Mouse (Mus musculus): ENCODE data around the gene Oxsr1.
"Not testable (repeated sequence)": the region's sequence is repeated elsewhere in the genome, so short reads cannot be mapped to it uniquely, and the experiment has no call there.

Gene Oxsr1

DNA sequence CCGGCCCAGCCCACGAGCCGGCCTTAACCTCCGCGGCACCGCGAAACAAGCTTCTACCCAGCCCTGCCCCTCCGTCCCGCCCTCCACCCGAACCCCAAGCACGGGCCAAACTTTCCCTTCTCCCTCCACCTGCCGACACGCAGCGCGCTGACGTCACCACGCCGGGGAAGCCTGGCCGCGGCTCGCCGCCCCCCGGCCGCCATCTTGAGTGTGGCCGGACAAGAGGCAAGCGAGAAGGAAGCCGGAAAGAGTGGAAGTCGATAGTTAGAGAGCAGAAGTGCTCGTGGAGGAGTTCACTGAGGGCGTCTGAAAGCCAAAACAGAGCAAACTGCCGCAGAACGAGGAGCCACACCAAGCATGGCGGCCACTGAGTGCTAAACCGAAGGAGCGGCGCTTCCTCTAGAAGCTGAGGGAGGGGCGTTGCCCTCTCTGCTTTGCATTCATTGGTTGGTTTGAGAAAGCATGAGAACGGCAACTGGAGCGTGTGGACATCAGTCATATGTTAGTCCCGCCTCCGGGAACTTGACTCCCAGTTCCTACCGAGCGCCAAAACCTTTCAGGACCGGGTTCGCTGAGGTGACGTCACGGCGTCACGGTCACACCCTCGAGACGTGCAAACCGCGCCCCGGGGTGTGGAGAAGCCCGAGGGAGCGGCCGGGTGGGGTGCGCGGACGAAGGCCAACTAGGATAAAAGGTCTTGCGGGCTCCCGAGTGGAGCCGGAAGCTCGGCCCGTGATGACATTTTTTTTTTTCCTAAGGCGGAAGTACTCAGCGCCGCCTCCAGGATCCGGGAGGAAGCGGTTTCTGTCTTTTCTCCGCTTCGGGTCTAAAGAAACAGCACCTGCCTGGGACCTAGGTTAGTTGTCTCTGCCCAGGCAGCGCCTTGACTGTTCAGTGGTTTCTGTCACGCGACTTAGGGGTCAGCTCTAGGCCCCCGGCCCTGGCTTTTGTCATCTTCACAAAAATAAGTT is at the start of gene Oxsr1:
Gene Oxsr1 (minus strand): TSS at position 139 of the 971 bp plus-strand sequence.
- DNase-seq (ENCODE audit: low spot score in 2 of 2), result peak; percentile 90 to 96

DNA sequence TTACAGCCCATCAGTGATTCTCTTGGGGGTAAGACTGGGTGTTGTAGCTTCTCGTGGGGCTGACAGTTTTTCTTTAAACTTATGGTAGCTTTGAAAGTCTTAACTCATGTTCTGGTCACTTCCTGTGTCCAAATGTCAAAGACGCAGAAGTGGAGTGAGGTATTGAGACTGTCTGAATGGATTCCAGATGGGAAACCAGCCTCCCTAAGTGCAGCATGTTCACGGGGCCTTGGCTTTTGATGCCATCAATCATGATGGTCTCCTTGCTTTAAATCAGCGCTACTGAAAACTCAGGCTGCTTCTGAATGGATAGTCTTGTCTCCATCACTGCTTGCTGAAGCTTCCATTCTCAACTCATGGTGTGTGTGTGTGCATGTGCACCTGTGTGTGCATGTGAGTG is 49.0 kb upstream of the Oxsr1 start:
- no peak for DNase-seq (ENCODE audit: low spot score in 2 of 2)

DNA sequence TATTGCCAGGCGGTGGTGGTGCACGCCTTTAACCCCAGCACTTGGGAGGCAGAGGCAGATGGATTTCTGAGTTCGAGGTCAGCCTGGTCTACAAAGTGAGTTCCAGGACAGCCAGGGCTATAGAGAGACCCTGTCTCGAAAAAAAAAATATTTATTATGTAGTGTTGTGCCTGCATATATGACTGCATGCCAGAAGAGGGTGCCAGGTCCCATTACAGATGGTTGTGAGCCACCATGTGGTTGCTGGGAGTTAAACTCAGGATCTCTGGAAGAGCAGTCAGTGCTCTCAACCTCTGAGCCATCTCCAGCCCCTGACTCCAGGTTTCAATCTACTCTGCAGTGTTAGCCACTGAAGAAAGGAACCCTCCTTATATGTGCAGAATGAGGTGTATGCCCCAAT is 48.5 kb upstream of the Oxsr1 start:
- DNase-seq (ENCODE audit: low spot score in 2 of 2), result not testable (repeated sequence)

DNA sequence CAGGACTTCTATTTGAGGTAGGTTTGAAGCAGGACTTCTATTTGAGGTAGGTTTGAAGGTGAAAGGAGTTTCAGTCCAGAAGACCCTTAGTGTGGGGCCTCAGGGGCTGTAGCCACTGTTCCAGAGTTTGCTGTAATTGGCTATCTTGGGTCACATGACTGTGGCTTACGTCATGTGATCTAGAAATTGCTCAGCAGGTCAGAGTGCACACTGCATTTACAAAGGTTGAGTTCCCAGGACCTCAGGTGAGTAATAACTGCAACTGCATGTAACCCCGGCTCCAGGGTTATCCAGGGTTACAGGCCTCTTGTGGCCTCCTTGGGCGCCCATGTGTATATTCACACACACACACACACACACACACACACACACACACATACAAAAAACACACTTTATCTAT is 46.1 kb upstream of the Oxsr1 start:
- DNase-seq (ENCODE audit: low spot score in 2 of 2), result no peak

DNA sequence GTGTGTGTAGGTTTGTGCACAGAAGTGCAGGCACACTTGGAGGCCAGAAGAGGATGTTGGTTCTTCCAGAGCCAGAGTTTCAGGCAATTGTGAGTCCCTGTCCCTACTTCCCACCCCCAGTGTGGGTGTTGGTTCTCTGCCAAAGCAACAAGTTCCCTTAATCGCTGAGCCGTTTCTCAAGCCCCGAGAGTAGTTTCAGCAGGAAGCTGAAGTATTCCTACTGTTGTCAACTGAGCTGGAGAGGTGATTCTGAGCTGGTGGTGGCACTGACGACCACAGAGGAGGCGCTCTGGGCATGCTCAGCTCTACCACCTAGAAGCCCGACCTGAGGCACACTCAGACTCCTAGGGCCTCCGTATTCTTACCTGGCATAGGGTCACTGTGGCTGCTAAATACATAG is 43.1 kb upstream of the Oxsr1 start, which contains the start of gene Slc22a14:
Gene Slc22a14 (minus strand): TSS at position 270 of the 400 bp plus-strand sequence.
- no peak for DNase-seq (ENCODE audit: low spot score in 2 of 2)

DNA sequence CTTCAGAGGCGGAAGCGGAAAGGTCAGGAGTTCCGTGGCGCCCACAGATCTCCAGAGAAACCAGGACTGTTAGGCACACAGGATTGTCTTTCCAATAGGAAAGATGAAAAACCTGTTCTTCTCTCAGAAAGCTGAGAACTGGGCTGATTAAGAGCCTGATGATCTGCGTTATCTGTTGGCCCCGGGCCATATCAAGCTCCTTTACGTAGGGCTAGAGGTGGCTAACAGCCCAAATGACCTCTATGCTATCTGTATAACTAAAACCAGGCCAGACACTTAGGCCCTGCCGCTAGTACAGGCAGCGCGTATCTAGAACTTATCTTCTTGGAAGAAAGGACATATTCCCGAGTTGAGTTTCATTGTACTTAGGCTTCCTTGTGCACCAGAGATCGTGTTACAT is 41.0 kb upstream of the Oxsr1 start:
- no peak for DNase-seq (ENCODE audit: low spot score in 2 of 2)

DNA sequence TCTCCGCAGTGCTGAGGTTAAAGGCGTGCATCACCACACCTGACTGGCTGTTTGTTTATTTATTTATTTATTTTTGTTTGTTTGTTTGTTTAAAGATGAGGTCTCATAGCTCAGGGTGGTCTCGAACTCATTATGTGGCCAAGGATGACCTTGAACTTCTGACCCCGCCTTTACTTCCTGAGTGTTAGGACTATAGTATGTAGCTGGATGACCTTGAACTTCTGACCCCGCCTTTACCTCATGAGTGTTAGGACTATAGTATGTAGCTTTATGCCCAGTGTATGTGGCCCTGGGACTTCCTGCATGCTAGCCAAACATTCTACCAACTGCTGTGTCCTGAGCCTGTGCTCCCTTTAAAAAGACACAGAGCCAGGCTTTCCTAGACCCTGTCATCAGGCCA is 39.2 kb upstream of the Oxsr1 start:
- no peak for DNase-seq (ENCODE audit: low spot score in 2 of 2)

DNA sequence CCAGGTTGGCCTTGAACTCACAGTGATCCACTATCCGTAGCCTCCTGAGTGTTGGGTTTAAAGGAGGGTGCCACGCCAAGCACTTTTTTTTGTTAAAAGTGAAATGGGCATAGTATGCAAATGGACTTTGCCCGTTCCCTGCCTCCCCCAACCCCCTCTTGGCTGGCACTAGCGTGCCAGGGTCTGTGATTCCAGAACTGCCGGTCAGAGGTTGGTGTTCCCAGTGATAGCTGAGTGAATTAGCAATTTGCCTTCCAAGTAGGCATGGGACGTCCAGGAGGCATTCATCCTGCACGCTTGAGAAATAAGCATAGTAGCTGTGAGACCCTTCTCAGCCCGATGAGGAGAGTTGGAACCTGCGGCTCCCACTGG is 35.8 kb upstream of the Oxsr1 start:
- DNase-seq (ENCODE audit: low spot score in 2 of 2), result no peak

DNA sequence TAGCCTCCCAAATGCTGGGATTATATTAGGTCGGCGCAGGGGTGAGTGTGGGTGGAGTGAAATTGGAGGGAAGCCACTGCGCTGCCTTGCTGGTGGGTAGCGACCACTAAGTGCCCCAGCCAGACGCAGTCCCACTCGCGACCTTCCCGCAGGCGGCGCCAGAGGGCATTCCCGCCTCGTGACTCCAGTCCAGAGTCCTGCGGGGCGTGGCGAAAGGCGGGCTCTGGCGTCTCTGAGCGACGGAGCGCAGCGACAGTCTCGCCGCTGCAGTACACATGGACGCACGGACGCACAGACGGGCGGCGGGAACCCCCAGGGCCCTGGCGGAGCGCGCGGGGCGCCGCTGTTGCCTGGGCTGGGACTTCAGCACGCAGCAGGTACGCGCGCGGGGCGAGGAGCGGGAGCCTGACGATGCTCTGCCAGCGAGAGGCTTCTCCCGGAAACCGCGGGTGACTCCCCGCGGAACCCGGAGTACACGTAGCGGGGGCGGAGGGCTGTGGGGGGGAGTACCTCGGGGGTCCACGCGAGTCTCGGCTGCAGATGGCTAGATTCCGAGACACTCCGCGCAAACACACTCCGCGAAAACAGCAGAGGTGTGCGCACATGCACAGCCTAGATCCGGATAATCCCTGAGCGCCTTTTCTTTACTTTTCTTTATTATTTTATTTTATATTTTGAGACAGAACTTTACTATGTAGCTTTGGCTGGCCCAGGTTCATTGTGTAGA is 35.3 kb upstream of the Oxsr1 start, which contains the start of gene Xylb:
Gene Xylb (plus strand): TSS at position 51 of the 727 bp plus-strand sequence.
- DNase-seq (ENCODE audit: low spot score in 2 of 2), result peak; percentile 80 to 94

DNA sequence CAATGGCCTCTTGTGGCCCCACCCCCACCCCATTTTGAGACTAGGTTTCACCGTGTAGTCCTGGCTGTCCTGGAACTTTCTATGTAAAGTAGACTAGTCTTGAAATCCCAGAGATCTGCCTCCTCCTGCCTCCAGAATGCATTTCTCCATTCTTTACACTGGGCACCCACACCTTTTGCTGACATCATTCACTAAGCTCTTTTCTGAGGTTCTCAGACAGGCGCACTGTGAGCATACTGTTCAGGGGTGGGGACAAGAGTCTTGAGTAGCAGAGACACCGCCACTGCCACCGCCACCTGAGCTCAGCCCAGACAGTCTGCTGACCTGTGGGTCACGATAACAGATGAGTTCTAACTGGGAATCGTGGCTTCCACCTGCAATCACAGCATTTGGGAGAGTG is 33.7 kb upstream of the Oxsr1 start:
- no peak for DNase-seq (ENCODE audit: low spot score in 2 of 2)

DNA sequence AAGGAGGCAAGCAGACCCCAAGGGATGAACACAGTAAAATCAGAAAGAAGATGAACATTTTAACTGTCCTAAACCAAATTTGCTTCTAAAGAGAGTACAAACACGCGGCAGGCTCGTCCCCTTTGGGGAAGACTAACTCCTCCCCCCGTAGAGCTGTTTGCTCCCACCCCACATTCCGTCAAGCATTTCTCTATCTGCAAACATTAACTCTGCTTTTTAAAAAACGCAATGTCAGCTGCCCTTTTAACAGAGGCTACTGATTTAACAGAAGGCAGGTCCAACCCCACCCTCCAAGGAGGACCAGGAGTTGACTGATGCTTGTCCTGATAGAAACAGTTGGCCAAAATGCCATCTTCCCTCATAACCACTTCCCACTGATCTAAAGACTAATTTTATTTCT is 31.7 kb upstream of the Oxsr1 start:
- DNase-seq (ENCODE audit: low spot score in 2 of 2), result no peak

DNA sequence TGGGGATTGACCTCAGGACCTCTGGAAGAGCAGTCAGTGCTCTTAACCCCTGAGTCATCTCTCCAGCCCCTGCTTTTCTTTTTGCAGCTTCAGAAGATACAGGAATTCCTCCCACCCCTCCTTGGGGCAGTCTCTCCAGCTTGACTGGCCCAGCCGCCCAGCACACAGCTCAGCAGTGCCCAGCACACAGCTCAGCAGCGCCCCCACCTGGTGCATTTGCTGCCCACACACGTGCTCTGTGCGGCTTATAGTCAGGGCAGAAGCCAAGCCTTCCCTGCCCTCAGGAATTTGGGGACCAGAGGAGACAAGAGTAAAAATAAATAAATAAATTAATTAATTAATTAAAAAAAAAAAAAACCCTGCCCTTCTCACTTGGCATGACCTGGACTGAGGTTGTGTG is 29.8 kb upstream of the Oxsr1 start:
- peak; percentile 69 to 80 for DNase-seq (ENCODE audit: low spot score in 2 of 2)

DNA sequence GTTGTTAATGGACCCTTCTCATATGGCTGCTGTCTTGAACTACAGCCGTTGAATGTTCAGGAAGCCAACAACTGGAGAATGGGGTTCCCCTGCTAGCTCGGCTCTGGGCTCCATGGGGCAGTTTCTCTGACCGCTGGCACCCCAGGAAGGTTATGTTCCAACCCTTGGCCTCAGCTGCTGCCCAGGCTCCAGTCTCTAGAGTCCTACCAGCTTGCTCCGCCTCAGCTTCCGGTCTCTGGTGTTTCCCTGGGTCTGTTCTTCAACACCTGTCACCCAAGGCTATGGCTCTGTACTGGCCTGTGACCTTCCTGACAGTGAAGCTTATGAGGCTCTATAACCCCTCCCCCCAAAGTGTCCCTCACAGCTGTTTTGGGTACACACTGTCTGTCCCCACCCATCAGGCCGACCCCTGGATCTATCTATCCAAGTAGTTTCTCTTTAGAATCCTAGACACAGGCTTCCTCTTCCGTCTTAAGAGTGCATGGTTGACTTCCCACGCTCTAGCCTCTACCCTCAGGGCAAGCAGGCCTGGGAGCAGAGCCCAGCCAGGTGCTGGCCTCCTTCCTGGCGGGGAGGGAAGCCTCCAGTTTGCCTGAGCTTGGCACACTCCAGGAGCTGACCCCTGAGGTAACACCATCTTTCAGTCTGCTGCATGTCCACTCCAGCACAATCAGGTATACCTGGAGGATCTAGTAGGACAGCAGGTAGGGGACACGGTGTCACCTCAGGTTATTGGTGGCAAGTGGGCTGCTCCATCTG is 28.9 kb upstream of the Oxsr1 start:
- DNase-seq (ENCODE audit: low spot score in 2 of 2), result no peak

DNA sequence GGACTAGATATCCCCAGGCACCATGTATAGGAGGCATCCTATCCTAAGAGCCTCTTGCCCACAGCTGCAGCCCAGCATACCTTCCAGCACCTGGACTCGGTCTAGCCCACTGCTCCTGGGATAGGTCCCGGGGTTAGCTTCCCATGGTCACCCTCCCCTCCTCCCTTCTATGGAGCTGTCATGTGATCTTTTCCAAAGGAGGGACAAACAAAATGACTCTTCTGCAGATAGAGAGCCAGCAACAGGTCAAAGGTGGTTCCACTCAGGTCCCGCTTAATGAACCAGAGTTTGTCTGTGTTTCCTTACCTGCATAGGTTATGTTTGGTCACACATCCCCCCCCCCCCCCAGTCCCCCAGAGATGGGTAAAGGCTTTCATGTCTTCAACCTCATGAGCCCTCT is 28.3 kb upstream of the Oxsr1 start:
- DNase-seq (ENCODE audit: low spot score in 2 of 2), result no peak

DNA sequence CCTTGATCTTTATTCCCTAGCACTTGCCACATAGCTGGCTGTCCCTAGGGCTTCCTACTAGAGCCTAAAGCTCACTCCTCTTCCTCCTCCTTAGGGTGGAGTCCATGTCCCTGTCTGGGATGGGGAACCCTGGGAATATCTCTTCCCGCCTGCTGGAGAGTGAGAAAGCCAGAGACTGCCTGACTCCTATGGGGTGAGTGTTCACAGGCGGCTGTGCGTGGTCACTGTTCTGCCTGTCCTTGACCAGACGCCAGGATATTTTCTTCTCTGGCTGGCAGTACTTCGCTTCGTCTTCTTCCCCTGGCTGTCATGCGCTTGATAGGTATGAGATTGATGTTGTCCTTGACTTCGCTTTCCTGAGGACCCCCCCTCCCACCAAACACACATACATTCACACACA is 24.1 kb upstream of the Oxsr1 start:
- DNase-seq (ENCODE audit: low spot score in 2 of 2), result no peak

DNA sequence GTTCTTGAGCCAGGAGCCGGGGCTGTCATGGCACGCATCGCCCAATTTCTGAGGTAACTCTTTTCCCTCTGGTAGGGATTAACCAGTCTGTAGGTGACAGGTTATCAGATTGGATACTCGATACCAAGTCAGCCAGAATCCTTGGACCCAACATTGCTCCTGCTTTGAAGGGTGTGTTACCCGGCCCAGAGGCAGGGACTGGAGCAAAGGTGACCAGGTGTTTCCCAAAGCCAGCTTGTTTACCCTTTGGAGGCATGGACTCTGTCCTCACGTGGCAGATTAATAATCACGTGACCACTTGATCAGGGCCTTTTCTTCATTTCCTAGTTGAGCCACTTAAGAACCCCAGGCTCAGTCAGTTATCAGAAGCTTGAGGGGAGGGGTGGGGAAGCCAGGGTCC is 20.5 kb upstream of the Oxsr1 start:
- no peak for DNase-seq (ENCODE audit: low spot score in 2 of 2)

DNA sequence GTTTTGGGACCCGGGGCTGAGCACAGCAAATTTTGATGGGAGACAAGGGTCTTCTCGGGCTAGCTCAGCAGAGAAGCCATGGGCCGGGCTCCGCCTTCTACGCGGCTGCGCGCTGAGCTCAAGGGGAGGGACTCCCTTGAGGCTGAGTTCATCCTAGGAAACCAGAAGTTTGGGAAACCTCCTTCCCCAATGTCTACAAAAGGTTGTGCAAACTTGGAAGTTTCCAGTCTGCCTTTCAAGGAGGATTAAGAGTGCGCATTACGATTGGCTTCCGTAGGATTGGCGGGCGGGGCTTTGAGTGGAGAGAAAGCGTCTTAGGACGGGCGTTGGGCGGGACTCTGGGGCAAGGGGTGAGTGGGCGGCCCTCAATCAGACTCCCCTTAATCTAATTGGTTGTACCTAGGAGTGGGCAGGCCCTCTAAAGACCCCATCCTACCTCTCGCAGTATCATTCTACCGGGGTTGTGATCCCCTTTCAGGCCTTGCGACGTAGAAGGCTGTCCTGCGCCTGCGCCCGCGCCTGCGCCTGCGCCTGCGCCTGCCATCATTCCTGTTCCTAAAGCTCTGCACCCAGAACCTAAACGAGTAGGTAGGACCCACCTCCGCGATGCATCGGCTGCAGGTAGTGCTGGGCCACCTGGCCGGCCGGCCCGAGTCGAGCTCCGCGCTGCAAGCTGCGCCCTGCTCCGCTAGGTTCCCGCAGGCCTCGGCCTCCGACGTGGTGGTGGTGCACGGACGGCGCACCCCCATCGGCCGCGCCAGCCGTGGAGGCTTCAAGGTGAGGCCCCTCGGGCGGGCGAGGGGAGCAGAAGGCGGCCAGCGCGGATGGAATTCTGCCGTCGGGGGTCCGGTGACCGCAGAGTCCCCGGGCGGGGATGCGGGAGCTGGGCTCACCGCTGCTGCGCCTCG is 18.9 kb upstream of the Oxsr1 start, which contains the start of gene Myd88:
Gene Myd88 (minus strand): TSS at position 503 of the 908 bp plus-strand sequence.
- DNase-seq (ENCODE audit: low spot score in 2 of 2), result peak; percentile 73 to 80

DNA sequence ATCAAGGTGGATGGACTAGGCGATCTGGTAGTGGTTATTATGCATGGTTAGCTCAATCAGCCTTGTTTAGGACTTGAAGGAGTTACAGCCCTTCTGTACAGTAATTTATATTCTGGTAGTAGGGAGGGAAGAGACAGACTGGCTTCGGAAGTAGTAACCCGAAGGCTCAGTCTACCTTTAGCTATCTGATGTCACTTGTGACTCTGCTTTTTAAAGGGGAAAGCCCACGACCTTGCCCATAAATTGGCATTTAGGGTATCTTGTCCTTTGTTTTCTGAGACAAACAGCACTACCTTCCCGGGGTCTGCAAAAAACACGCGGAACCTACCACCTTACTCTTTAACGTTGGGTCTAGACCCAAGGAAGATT is 18.0 kb upstream of the Oxsr1 start:
- DNase-seq (ENCODE audit: low spot score in 2 of 2), result no peak

DNA sequence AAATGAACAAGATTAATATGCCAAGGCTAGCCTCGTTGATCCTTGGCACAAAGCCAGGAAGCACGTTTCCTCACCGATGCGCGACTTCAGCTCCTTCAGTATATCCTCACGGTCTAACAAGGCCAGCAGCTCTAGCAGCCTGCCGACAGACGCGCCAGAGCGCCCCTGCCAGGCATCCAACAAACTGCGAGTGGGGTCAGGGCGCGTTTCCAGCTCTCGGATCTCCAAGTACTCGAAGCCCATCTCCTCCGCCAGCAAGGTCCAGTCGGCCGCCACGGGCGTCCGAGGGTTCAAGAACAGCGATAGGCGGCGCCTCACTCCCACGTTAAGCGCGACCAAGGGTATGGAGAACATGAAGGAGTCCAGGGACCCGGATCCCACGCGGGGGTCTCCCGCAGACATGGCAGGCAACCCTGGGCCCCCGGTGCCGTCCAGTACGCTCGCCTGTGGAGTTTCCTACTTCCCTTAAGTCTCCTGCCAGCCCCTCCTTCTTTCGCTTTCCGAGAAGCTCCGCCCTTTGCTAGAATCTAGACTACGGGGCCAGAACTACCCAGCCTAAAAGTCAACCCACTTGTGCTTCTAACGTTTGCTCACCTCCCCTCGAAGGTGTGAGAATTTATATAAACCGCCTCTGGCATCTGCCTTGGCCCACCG is 17.5 kb upstream of the Oxsr1 start, which contains the start of gene Acaa1a:
Gene Acaa1a (plus strand): TSS at position 119 of the 654 bp plus-strand sequence.
- DNase-seq (ENCODE audit: low spot score in 2 of 2), result peak in 1 of 2 experiments; percentile 65

DNA sequence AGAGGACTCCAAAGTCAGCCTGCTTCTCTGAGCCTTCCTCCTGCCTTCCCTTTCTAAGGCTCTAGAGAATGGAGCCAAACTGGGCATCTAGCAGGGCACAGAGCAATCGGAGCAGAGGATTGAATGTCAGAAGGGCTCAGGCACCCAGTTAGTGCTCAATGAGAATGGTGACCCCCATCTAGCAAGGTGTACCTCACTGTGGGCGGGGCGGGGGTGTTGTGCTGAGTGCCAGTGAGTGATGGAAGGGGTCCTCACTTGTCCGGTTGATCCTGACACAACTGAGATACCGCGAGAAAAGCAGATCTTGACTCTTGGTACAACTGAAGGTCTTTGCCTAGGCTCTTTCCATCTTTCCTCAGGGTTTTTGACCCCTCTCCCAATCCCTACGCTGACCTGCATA is 16.9 kb upstream of the Oxsr1 start:
- DNase-seq (ENCODE audit: low spot score in 2 of 2), result no peak

Data from cerebellum, postnatal 4 days (tissue).